Mouse (Mus musculus) testis, adult 2 months (tissue): ENCODE results near the gene Ulk4. TPM values are rescaled to one million over a fixed set of nuclear protein-coding genes. Genes with fewer than 3 reads are reported as not detected.

ENCODE experiments used
- H3K27ac ChIP-seq: fragments of 200-500 bp; 2 replicates; pipeline ENCODE4 v1.5.1; 2012; ENCODE audit warnings: low read depth, low read length; ENCODE audit not compliant: control insufficient read depth, insufficient read depth
- H3K27me3 ChIP-seq: fragments of 200-500 bp; 2 replicates; pipeline ENCODE4 v1.6.1; 2012; ENCODE audit warnings: mild to moderate bottlenecking, low read length, moderate library complexity; ENCODE audit not compliant: control insufficient read depth, insufficient read depth
- H3K36me3 ChIP-seq: fragments of 200-500 bp; 2 replicates; pipeline ENCODE4 v1.6.1; 2012; ENCODE audit warnings: mild to moderate bottlenecking, low read length; ENCODE audit not compliant: control insufficient read depth, insufficient read depth
- H3K4me1 ChIP-seq: fragments of 200-500 bp; 2 replicates; pipeline ENCODE4 v1.6.1; 2012; ENCODE audit warnings: low read length; ENCODE audit not compliant: control insufficient read depth, insufficient read depth
- H3K4me3 ChIP-seq: fragments of 200-500 bp; 2 replicates; pipeline ENCODE4 v1.5.1; 2012; ENCODE audit warnings: low read depth, mild to moderate bottlenecking, low read length, moderate library complexity, mixed read lengths; ENCODE audit not compliant: control insufficient read depth
- CTCF ChIP-seq: fragments of 200-500 bp; IDR thresholded peaks from 2 replicates; pipeline ENCODE4 v1.5.1; 2012; ENCODE audit warnings: low read depth, mild to moderate bottlenecking, inconsistent platforms, low read length, moderate library complexity; ENCODE audit not compliant: control insufficient read depth, insufficient read depth, insufficient replicate concordance
- POLR2A ChIP-seq: fragments of 200-500 bp; IDR thresholded peaks from 2 replicates; pipeline ENCODE4 v1.6.1; 2012; ENCODE audit warnings: low read depth, mild to moderate bottlenecking, inconsistent platforms, low read length, moderate library complexity; ENCODE audit not compliant: control insufficient read depth
- polyA plus RNA-seq: library from polyadenylated mRNA; depleted of rRNA; stranded (reverse); fragments of >200 nt; gene quantifications from 2 replicates; pipeline ENCODE4 v1.2.3, GENCODE M21; 2012

The Ulk4 gene
- polyA plus RNA-seq, 1 experiment, result 291 TPM

- Histone ChIP-seq H3K4me3 (no peak overlapping the region), H3K36me3 (no peaks in the 10 kb centered on the region), H3K27ac (no peak overlapping the region), H3K27me3 (no peaks in the 10 kb centered on the region), H3K4me1 (peaks cover 13% of the 10 kb centered on the region)
- TF ChIP-seq POLR2A (no peak), CTCF (no peak)
Observed at GRCm38 (mm10) chr9:121299223-121299755, 22.3 kb upstream of the Ulk4 start.

GRCm38 (mm10) chr9:121298411-121299091 is 21.6 kb upstream of the Ulk4 start:
- peak overlapping the region; percentile 21 for H3K4me3 ChIP-seq
- H3K27me3 ChIP-seq, result no peaks in the 10 kb centered on the region
- no peaks in the 10 kb centered on the region for H3K36me3 ChIP-seq
- no peak overlapping the region for H3K27ac ChIP-seq
- TF ChIP-seq CTCF (no peak), POLR2A (no peak)
- H3K4me1 ChIP-seq, result peaks cover 13% of the 10 kb centered on the region

GRCm38 (mm10) chr9:121298065-121298398 is 21.0 kb upstream of the Ulk4 start:
- peak overlapping the region; percentile 32; the same call in 1 of the 2 replicates for H3K27ac ChIP-seq
- TF ChIP-seq POLR2A, result no peak
- no peak for TF ChIP-seq CTCF
- no peaks in the 10 kb centered on the region for H3K27me3 ChIP-seq
- no peaks in the 10 kb centered on the region for H3K36me3 ChIP-seq
- peaks cover 13% of the 10 kb centered on the region for H3K4me1 ChIP-seq
- H3K4me3 ChIP-seq, result peak overlapping the region; percentile 76

GRCm38 (mm10) chr9:121297171-121298064 is 20.4 kb upstream of the Ulk4 start, which contains the start of gene Trak1:
Trak1 (plus strand) TSS chr9:121297502.
- peak within 1 kb of the TSS; percentile 32; the same call in 1 of the 2 replicates for H3K27ac ChIP-seq
- no peaks in the 10 kb centered on the region for H3K27me3 ChIP-seq
- TF ChIP-seq POLR2A (peak; percentile 42; the same call in 1 of the 2 replicates), CTCF (no peak)
- H3K36me3 ChIP-seq, result no peaks in the 10 kb centered on the region
- H3K4me1 ChIP-seq, result peaks cover 13% of the 10 kb centered on the region
- peak within 1 kb of the TSS; percentile 76 for H3K4me3 ChIP-seq

GRCm38 (mm10) chr9:121295221-121295620 is 18.2 kb upstream of the Ulk4 start:
- Histone ChIP-seq H3K4me3 (no peak overlapping the region), H3K4me1 (peaks cover 13% of the 10 kb centered on the region), H3K36me3 (no peaks in the 10 kb centered on the region), H3K27ac (no peak overlapping the region), H3K27me3 (no peaks in the 10 kb centered on the region)
- TF ChIP-seq POLR2A (no peak), CTCF (no peak)

GRCm38 (mm10) chr9:121293187-121293586 is 16.2 kb upstream of the Ulk4 start:
- peaks cover 8% of the 10 kb centered on the region for H3K4me1 ChIP-seq
- no peak overlapping the region for H3K4me3 ChIP-seq
- no peak for TF ChIP-seq POLR2A
- no peak for TF ChIP-seq CTCF
- no peaks in the 10 kb centered on the region for H3K36me3 ChIP-seq
- no peaks in the 10 kb centered on the region for H3K27me3 ChIP-seq
- H3K27ac ChIP-seq, result no peak overlapping the region

- Histone ChIP-seq H3K27me3 (no peaks in the 10 kb centered on the region), H3K4me1 (no peaks in the 10 kb centered on the region), H3K36me3 (no peaks in the 10 kb centered on the region), H3K27ac (no peak overlapping the region), H3K4me3 (no peak overlapping the region)
- TF ChIP-seq CTCF (no peak), POLR2A (no peak)
Observed at GRCm38 (mm10) chr9:121291275-121291674, 14.3 kb upstream of the Ulk4 start.
